Mouse (Mus musculus): ENCODE results near the gene Palb2. TPM values are rescaled to one million over a fixed set of nuclear protein-coding genes. Genes with fewer than 3 reads are reported as not detected.

Palb2 gene
- total RNA-seq, 2 experiments from 2014 or later: 1.9 to 2.2 TPM

DNA sequence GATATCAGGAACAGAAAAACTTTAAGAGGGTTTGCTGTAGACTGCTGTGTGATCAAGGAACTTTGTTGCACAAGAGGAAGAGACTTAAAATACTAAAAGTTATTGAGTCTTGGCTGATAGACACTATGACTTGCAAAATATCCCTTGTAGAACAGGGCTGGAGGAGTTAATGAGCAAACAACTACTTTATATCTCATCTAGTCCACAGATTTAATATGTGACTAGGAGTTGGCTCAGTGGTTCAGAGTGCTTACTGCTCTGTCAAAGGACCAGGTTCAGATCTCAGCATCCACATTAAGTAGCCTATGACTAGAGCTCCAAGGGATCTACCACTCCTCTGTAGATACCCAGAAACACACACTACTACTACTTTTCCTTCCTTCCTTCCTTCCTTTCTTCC is 4.3 kb upstream of the Palb2 start:
- Histone ChIP-seq H3K4me3 (no peak overlapping the region), H3K27ac (no peak overlapping the region)
- TF ChIP-seq CTCF (conservative IDR thresholded peaks at IDR 0.05): no peak
- DNase-seq (ENCODE audit: low spot score in 2 of 2): no peak

DNA sequence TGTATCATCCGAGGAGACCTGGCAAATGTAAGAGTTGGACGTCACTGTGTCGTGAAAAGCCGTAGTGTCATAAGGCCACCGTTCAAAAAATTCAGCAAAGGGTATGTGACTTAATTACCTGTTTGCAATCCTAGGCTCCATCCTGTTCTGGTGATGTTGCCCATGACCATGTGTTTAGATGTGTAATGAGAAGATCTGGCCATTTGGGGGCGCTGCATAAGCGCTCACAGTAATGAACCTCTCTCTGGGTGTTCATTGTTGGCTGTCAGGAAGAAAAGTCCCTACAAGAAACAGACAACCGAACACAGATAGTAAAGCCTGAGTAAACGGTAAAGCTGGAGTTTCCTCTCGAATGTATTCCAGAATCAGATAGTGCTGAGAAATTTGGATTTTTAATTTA is 2.3 kb upstream of the Palb2 start:
- H3K27ac ChIP-seq: no peak overlapping the region
- no peak for DNase-seq (ENCODE audit: low spot score in 2 of 2)
- peak; percentile 69 for TF ChIP-seq CTCF (conservative IDR thresholded peaks at IDR 0.05)
- no peak overlapping the region for H3K4me3 ChIP-seq

DNA sequence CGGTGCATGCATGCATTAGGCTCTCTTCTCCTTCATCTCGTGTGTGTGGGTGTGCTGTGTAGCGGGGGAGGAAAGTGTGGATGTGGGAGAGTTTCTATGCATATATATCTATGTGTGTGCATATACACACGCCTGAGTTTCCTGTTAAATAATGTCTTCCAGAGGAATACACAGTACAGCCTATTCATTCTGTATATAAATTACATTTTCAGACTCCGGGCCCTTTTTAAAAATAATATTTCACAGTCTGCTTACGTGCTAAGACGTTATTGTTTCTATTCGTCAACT is 497 bp upstream of the Palb2 start:
- Histone ChIP-seq H3K4me3 (peak overlapping the region; percentile 93), H3K27ac (peak overlapping the region; percentile 92)
- no peak for TF ChIP-seq CTCF (conservative IDR thresholded peaks at IDR 0.05)
- DNase-seq (ENCODE audit: low spot score in 2 of 2): no peak

DNA sequence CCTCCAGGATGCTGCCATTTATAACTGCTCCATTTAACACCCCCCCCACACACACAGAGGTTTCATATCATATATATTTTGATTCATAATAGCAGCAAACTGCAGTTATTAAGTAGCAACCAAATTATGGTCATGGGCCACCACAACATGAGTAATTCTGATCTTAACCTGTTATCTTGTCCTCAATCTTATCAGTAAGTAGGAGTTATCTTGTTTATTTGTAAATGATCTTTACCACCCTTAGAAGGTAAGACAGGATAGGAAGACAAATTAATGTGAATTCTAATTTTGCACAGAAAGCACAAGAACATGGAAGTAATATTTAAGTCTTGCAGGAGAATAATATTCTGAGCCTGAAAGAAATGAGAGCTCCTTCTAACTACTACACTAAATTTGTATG is 951 bp downstream of the Palb2 start:
- Histone ChIP-seq H3K27ac (no peak overlapping the region), H3K4me3 (no peak overlapping the region)
- TF ChIP-seq CTCF (conservative IDR thresholded peaks at IDR 0.05): no peak
- no peak for DNase-seq (ENCODE audit: low spot score in 2 of 2)

DNA sequence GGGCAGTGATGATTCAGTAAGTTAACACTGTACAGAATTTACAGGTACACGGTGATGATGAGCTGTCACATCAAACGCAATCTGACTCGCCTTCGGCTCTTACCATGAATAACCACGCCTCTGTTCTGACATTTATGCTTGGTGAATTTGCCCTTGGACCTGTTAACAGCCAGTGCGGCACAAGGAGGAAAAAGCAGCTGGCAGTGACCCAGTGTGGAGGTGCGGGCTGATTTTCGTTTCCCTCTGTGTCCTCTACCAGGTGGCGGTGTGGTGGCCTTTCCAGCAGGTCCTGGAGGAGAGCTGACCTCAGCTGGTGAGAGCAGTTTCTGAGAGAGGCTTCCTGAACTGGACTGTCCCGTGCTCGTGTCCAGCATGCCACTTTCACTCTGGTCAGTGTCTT is 5.8 kb downstream of the Palb2 start:
- no peak for TF ChIP-seq CTCF (conservative IDR thresholded peaks at IDR 0.05)
- H3K27ac ChIP-seq: no peak overlapping the region
- no peak for DNase-seq (ENCODE audit: low spot score in 2 of 2)
- no peak overlapping the region for H3K4me3 ChIP-seq

DNA sequence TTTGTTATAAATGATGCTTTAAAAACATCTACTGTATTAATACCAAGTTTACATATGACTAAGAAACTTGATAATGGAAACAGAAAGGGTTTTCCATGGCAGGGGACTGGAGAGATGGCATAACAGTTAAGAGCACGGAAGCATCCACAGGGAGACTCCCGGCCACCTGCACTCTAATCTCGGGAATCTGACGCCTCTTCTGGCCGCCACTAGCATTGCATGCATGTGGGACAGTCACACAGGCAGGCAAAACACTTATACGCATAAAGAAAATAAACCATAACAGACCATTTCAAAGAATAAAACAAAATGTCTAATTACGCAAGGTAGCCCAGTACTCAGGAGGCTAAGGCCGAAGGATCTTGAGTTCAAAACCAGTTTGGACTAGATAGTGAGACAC is 7.1 kb downstream of the Palb2 start:
- TF ChIP-seq CTCF (conservative IDR thresholded peaks at IDR 0.05): peak; percentile 44
- no peak for DNase-seq (ENCODE audit: low spot score in 2 of 2)
- Histone ChIP-seq H3K27ac (no peak overlapping the region), H3K4me3 (no peak overlapping the region)

DNA sequence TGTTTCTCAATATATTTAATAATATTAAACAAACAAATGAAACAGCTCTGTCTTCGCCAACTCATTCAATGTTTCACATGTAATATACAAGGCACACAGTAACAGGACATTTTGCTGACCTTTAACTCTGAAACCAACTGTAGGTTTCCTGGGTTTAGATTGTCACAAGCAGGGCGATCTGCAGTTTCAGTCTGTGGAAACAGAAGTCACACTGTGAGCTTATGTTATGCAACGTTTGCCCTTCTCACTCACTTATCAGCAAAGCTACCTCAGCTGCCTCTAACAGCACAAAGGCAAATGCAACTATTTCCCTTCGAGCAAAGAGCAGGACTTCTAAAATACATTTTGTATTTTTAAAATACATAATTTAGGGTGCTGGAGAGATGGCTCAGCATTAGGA is 9.3 kb downstream of the Palb2 start:
- no peak for TF ChIP-seq CTCF (conservative IDR thresholded peaks at IDR 0.05)
- Histone ChIP-seq H3K27ac (no peak overlapping the region), H3K4me3 (no peak overlapping the region)
- DNase-seq (ENCODE audit: low spot score in 2 of 2): no peak

DNA sequence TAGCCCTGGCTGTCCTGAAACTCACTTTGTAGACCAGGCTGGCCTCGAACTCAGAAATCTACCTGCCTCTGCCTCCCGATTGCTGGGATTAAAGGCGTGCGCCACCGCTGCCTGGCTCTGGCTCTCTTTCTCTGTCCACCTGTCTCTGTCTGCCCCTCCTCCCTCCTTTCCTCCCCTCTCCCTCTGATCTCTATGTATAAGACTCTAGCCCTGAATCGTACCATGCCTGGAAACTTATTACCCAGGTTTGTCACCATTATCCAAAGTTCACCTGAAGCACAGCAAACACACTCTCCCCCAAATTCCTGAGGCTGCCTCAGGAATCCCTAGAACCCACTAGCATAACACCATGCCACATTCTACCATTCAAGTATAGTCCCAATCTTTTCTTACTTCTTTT is 24.6 kb downstream of the Palb2 start:
- Histone ChIP-seq H3K4me3 (no peak overlapping the region), H3K27ac (no peak overlapping the region)
- no peak for TF ChIP-seq CTCF (conservative IDR thresholded peaks at IDR 0.05)
- no peak for DNase-seq (ENCODE audit: low spot score in 2 of 2)

DNA sequence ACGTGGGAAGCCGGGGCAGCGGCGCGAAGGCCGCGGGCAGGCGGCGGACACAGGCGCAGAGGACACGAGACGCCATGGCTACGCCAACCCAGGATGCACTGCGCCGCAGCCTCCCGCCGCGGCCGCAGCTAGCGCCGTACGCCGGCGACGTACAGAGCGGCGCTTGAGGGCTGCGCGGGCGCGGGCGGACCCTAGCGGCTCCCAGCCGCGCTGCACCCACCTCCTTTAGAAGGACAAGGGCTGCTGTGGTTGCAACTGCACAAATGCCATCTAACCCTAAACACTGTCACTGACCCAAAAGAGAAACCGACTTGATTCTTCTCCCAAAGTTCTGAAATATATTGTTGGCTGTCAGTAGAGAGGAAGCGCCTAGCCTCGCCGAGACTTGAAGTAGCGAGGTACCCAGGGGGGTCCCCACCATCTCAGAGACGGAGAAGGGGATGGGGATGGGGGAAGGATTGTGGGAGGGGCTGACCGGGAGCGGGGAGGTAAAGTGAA is 31.0 kb downstream of the Palb2 start, which contains the start of gene Ndufab1:
TSS of gene Ndufab1 (minus strand) at position 140 of the 498 bp plus-strand sequence.
- peak within 1 kb of the TSS; percentile 67 for H3K4me3 ChIP-seq
- peak; percentile 87 for TF ChIP-seq CTCF (conservative IDR thresholded peaks at IDR 0.05)
- peak within 1 kb of the TSS; percentile 97 for H3K27ac ChIP-seq
- peak; percentile 83 to 87 for DNase-seq (ENCODE audit: low spot score in 2 of 2)

DNA sequence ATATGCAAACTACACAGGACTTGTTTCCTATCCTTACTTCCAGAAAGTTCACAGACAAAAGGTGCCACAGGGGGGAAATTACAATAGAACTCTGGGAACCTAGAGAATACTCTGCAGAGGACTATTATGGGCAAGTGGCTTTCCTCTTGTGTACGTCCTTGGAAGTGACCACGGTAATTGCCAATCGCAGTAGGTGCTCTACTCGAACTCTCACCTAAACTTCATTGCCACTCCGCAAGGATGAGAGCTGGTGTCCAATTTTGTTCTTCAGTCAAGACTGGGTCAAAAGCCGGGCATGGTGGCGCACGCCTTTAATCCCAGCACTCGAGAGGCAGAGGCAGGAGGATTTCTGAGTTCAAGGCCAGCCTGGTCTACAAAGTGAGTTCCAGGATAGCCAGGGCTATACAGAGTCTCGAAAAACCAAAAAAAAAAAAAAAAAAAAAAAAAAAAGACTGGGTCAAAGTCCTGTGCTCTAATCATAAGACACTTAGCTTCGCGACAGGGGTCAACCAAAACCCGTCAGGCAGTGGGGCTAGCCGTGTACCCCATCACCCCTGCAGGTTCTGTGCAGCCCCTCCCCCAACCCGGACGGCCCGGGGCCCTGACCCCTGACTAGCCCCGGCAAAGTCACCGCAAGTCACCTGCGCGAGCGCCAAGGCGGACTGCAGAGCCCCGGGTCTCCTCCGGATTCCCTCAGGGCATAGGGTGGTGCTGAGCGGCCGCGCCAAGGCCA is 31.6 kb downstream of the Palb2 start:
- DNase-seq (ENCODE audit: low spot score in 2 of 2): peak in 1 of 2 experiments; percentile 43
- Histone ChIP-seq H3K27ac (peak overlapping the region; percentile 97), H3K4me3 (peak overlapping the region; percentile 67)

DNA sequence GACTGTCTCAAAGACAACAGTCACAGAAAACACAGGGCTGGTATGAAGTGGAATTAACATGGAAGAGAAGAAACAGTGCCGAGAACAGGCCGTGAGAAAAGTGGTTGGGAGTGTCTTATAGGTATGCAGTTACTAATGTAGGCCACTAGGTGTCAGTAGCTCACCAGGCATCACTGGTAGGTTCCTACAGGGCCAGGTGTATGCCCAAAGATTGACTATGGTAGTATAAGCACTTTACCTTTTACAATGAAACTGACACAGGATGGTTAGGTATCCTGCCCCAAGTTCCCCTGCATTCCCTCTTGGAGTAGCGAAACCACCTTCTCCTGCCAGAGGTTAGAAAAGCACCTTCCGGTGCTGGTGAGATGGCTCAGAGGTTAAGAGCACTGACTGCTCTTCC is 33.6 kb downstream of the Palb2 start:
- Histone ChIP-seq H3K4me3 (no peak overlapping the region), H3K27ac (no peak overlapping the region)
- peak; percentile 88 for TF ChIP-seq CTCF (conservative IDR thresholded peaks at IDR 0.05)
- DNase-seq (ENCODE audit: low spot score in 2 of 2): peak; percentile 22 to 34

DNA sequence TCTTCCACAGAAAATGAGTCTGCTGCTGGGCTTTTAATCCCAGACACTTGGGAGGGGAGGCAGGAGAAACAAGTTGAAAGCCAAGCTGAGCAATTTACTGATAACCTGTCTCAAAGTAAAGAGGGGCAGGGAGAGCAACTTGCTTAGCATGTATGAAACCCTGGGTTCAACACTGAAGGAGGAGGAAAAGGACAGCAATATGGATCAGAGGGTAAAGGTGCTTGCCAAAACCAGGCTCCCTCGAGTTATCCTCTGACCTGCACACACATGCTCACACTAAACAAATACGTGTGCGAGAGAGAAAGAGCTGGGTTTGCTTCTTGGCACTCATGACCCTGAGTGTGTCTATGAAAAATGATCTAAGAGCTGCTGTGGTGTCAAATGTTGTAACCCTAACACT is 34.8 kb downstream of the Palb2 start:
- TF ChIP-seq CTCF (conservative IDR thresholded peaks at IDR 0.05): no peak
- Histone ChIP-seq H3K27ac (no peak overlapping the region), H3K4me3 (no peak overlapping the region)
- DNase-seq (ENCODE audit: low spot score in 2 of 2): no peak

DNA sequence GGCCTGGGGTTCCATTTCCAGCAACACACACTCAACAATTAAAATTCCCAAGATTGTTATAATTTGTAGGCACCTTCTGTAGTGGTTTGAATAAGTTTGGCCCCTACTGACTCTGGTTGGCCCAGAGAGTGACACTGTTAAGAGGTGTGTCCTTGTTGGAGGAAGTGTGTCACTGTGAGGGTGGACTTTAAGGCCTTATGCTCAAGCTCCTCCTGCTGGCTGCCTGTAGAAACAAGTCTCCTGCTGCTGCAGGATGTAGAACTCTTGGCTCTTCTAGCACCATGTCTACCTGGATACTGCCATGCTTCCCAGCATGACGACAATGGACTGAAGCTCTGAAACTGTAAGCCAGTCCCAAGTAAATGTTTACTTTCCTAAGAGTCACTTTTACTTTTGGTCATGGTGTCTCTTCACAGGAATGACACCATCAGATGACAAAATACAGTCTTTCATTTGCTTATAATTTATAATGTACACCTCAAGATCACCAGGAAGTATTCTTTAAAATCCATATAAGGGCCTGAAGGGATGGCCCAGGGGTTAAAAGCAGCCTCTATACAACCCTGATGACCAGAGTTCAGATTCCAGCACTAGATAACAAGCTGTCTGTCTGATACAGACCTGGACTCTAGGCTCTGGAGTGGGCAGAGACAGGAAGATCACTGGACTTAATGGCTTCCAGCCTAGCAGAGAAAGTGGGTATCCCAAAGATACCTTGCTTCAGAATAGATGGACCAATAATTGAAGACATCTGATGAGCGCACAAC is 38.0 kb downstream of the Palb2 start:
- DNase-seq (ENCODE audit: low spot score in 2 of 2): no peak
- Histone ChIP-seq H3K27ac (no peak overlapping the region), H3K4me3 (no peak overlapping the region)
- TF ChIP-seq CTCF (conservative IDR thresholded peaks at IDR 0.05): peak; percentile 33
